Mouse (Mus musculus) midbrain, postnatal 0 days (tissue): Measurements from ENCODE around the gene Lrmda. TPM values are rescaled to one million over a fixed set of nuclear protein-coding genes. Genes with fewer than 3 reads are reported as not detected.

Experiments used
- ATAC-seq: fragments of 200-750 bp; cut with Nextera tagmentation; 2 replicates; pipeline ENCODE4 v1.8.0; 2017; ENCODE audit warnings: moderate number of reproducible peaks, mild to moderate bottlenecking, moderate TSS enrichment, moderate library complexity; ENCODE audit not compliant: low FRiP score
- DNase-seq: peaks from one replicate; pipeline ENCODE4 v3.0.0-alpha.2; 2015; ENCODE audit warnings: low spot score
- H3K27ac ChIP-seq: fragments of 300-500 bp; sonication (generic); 2 replicates; pipeline ENCODE4 v1.5.1; 2014; ENCODE audit warnings: low read depth, mild to moderate bottlenecking, low read length, mixed read lengths
- H3K27me3 ChIP-seq: fragments of 300-500 bp; sonication (generic); 2 replicates; pipeline ENCODE4 v1.6.1; 2014; ENCODE audit warnings: low read length, control low read depth, mixed read lengths; ENCODE audit not compliant: insufficient read depth
- H3K36me3 ChIP-seq: fragments of 300-500 bp; sonication (generic); 2 replicates; pipeline ENCODE4 v1.6.1; 2014; ENCODE audit warnings: low read length, control low read depth, mixed read lengths; ENCODE audit not compliant: insufficient read depth
- H3K4me1 ChIP-seq: fragments of 300-500 bp; sonication (generic); 2 replicates; pipeline ENCODE4 v1.6.1; 2014; ENCODE audit warnings: mild to moderate bottlenecking, control low read depth, antibody characterized with exemption, low read length, mixed read lengths; ENCODE audit not compliant: insufficient read depth
- H3K4me2 ChIP-seq: fragments of 300-500 bp; sonication (generic); 2 replicates; pipeline ENCODE4 v1.6.1; 2014; ENCODE audit warnings: low read depth, mild to moderate bottlenecking, low read length, mixed read lengths; ENCODE audit not compliant: poor library complexity, severe bottlenecking
- H3K4me3 ChIP-seq: fragments of 300-500 bp; sonication (generic); 2 replicates; pipeline ENCODE4 v1.5.1; 2014; ENCODE audit warnings: low read depth, mild to moderate bottlenecking, low read length, moderate library complexity
- H3K9ac ChIP-seq: fragments of 300-500 bp; sonication (generic); replicated peaks from 2 replicates; pipeline ENCODE4 v1.6.1; 2014; ENCODE audit warnings: mild to moderate bottlenecking, low read length, moderate library complexity, mixed read lengths; ENCODE audit not compliant: poor library complexity, severe bottlenecking
- H3K9me3 ChIP-seq: fragments of 300-500 bp; sonication (generic); 2 replicates; pipeline ENCODE4 v1.6.1; 2016; ENCODE audit warnings: low read length, control low read depth
- CTCF ChIP-seq: IDR thresholded peaks from 2 replicates; pipeline ENCODE4 v1.5.1; 2016; ENCODE audit warnings: antibody characterized with exemption, mild to moderate bottlenecking
- WGBS: fragments of 180-500 bp; shearing (Covaris S2); extraction: QIAGEN DNeasy Blood & Tissue Kit; methylation state at CpG from one replicate; pipeline ENCODE4 v1.1.7; 2014; 5-methylcytosine and 5-hydroxymethylcytosine counted together
- polyA plus RNA-seq: library from polyadenylated mRNA; unstranded; fragments of >200 nt; fragmentation: Nextera tagmentation; extraction: Ambion mirVana; gene quantifications from 2 replicates; pipeline ENCODE4 v1.2.1, GENCODE M21; 2015
- total RNA-seq: library from RNA; depleted of rRNA; stranded (reverse); fragments of >200 nt; gene quantifications from 2 replicates; pipeline ENCODE4 v1.2.3, GENCODE M21; 2014

Gene Lrmda
- total and polyA plus RNA-seq, 2 experiments from 2014 or later, result 0.35 TPM; not detected in 1

GRCm38 (mm10) chr14:22812824-22813223 is 793.3 kb downstream of the Lrmda start:
- TF ChIP-seq CTCF, result no peak
- peaks cover 2% of the 10 kb centered on the region; the same call in 1 of the 2 replicates for H3K4me1 ChIP-seq
- no peak overlapping the region for H3K4me3 ChIP-seq
- H3K36me3 ChIP-seq, result no peaks in the 10 kb centered on the region
- H3K9me3 ChIP-seq, result no peaks in the 10 kb centered on the region
- H3K4me2 ChIP-seq, result no peak overlapping the region
- H3K9ac ChIP-seq, result no peak overlapping the region
- DNase-seq (no peak), ATAC-seq (no peak)
- WGBS, result 38% methylated on average over 6 of the region's 6 CpGs
- H3K27me3 ChIP-seq, result peaks cover 6% of the 10 kb centered on the region; the same call in 1 of the 2 replicates
- H3K27ac ChIP-seq, result no peak overlapping the region

GRCm38 (mm10) chr14:22813389-22813788 is 793.9 kb downstream of the Lrmda start:
- Histone ChIP-seq H3K4me3 (no peak overlapping the region), H3K4me2 (no peak overlapping the region), H3K4me1 (no peaks in the 10 kb centered on the region), H3K9me3 (no peaks in the 10 kb centered on the region), H3K9ac (no peak overlapping the region), H3K27ac (no peak overlapping the region), H3K27me3 (peaks cover 6% of the 10 kb centered on the region; the same call in 1 of the 2 replicates), H3K36me3 (no peaks in the 10 kb centered on the region)
- TF ChIP-seq CTCF, result no peak
- ATAC-seq, result no peak
- no peak for DNase-seq
- WGBS, result 18% methylated on average over 7 of the region's 7 CpGs

GRCm38 (mm10) chr14:22814811-22815345 is 795.4 kb downstream of the Lrmda start:
- no peaks in the 10 kb centered on the region for H3K4me1 ChIP-seq
- 47% methylated on average over 9 of the region's 9 CpGs for WGBS

GRCm38 (mm10) chr14:22817346-22818201 is 798.1 kb downstream of the Lrmda start:
- ATAC-seq (no peak), DNase-seq (peak; percentile 35)
- Histone ChIP-seq H3K4me3 (no peak overlapping the region), H3K36me3 (no peaks in the 10 kb centered on the region), H3K4me1 (no peaks in the 10 kb centered on the region), H3K27ac (no peak overlapping the region), H3K27me3 (no peaks in the 10 kb centered on the region), H3K9me3 (no peaks in the 10 kb centered on the region), H3K4me2 (no peak overlapping the region), H3K9ac (no peak overlapping the region)
- 83% methylated on average over 6 of the region's 6 CpGs for WGBS
- TF ChIP-seq CTCF, result peak; percentile 45

More at GRCm38 (mm10) chr14:22814811-22815345, 795.4 kb downstream of the Lrmda start:
- Histone ChIP-seq H3K4me2 (no peak overlapping the region), H3K27ac (no peak overlapping the region), H3K27me3 (peaks cover 3% of the 10 kb centered on the region; the same call in 1 of the 2 replicates), H3K9me3 (no peaks in the 10 kb centered on the region), H3K4me3 (no peak overlapping the region), H3K36me3 (no peaks in the 10 kb centered on the region), H3K9ac (no peak overlapping the region)
- no peak for TF ChIP-seq CTCF
- ATAC-seq (no peak), DNase-seq (peak; percentile 18)

DNA sequence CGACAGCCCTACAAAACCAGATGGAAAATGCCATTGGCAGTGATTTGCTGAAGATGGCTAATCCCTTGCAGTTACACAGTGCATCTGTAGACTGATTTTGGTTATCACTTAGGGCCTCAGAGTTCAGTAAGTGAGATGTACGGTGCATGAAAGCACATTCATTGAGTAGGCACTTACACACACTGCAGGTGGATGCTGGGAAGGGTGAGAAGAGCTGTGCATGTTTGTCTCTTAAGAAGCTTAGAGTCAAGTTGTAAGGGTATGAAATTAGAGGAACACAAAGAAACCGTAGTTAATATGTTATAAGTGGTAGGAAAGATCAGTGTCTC is 798.7 kb downstream of the Lrmda start:
- DNase-seq (no peak), ATAC-seq (no peak)
- Histone ChIP-seq H3K9ac (no peak overlapping the region), H3K27me3 (no peaks in the 10 kb centered on the region), H3K27ac (no peak overlapping the region), H3K36me3 (no peaks in the 10 kb centered on the region), H3K9me3 (no peaks in the 10 kb centered on the region), H3K4me2 (no peak overlapping the region), H3K4me1 (no peaks in the 10 kb centered on the region), H3K4me3 (no peak overlapping the region)
- no peak for TF ChIP-seq CTCF
- WGBS, result 60% methylated on average over 3 of the region's 3 CpGs

DNA sequence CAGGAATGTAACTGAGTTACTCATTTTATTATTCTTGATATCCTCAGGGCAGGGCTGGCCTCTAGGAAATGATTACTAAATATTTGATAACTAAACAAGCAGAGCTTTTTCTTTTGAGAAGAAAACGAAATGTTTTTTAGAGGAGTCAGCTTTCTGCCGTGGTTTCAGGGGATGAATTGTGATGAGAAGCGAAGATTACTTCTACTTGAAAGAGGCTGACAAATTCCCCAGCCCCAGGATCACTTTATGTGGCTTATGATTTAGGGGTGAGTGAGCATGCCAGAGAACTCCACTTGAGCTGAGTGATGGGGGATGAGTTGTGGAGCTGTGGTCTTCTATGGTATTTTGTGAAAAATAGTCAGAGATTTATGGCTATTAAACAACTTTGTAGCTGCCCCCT is 803.4 kb downstream of the Lrmda start:
- Histone ChIP-seq H3K27me3 (no peaks in the 10 kb centered on the region), H3K4me3 (no peak overlapping the region), H3K4me2 (no peak overlapping the region), H3K27ac (no peak overlapping the region), H3K4me1 (no peaks in the 10 kb centered on the region), H3K9ac (no peak overlapping the region), H3K36me3 (no peaks in the 10 kb centered on the region), H3K9me3 (no peaks in the 10 kb centered on the region)
- DNase-seq (no peak), ATAC-seq (no peak)
- no peak for TF ChIP-seq CTCF
- WGBS, result 60% methylated on average over 3 of the region's 3 CpGs
